Mouse (Mus musculus) thymus, adult 18-20 months (tissue): ENCODE results near the gene Ndufa4.
"Not testable (repeated sequence)": the region's sequence is repeated elsewhere in the genome, so short reads cannot be mapped to it uniquely, and the experiment has no call there.

Source experiments
- DNase-seq, 2 experiments: peaks; one replicate each; pipeline ENCODE4 v3.0.0; 2022; ENCODE audit warnings: mixed read lengths in 2 of 2

The Ndufa4 gene

GRCm38 (mm10) chr6:11907269-11908032 is at the start of gene Ndufa4, which contains the start of gene Phf14:
Ndufa4 (minus strand) TSS chr6:11907497.
Phf14 (plus strand) TSS chr6:11907809.
- DNase-seq, result peak; percentile 76 to 81

GRCm38 (mm10) chr6:11948100-11948499 is 40.8 kb upstream of the Ndufa4 start:
- DNase-seq, result no peak

GRCm38 (mm10) chr6:11942089-11942488 is 34.8 kb upstream of the Ndufa4 start:
- no peak for DNase-seq

- DNase-seq, result no peak
Measured at GRCm38 (mm10) chr6:11940895-11941294, 33.6 kb upstream of the Ndufa4 start.

GRCm38 (mm10) chr6:11933403-11933802 is 26.1 kb upstream of the Ndufa4 start:
- DNase-seq, result no peak

- DNase-seq, result no peak
Measured at GRCm38 (mm10) chr6:11927485-11927884, 20.2 kb upstream of the Ndufa4 start.

- peak; percentile 19 to 31 for DNase-seq
Measured at GRCm38 (mm10) chr6:11926082-11926595, 18.8 kb upstream of the Ndufa4 start.

GRCm38 (mm10) chr6:11925496-11926041 is 18.3 kb upstream of the Ndufa4 start:
- peak; percentile 80 to 82 for DNase-seq

GRCm38 (mm10) chr6:11908170-11908569 is 873 bp upstream of the Ndufa4 start:
- no peak for DNase-seq

GRCm38 (mm10) chr6:11906890-11907268 is 418 bp downstream of the Ndufa4 start:
- no peak for DNase-seq

GRCm38 (mm10) chr6:11900809-11901310 is 6.4 kb downstream of the Ndufa4 start:
- no peak for DNase-seq

- not testable (repeated sequence) for DNase-seq
Measured at GRCm38 (mm10) chr6:11875364-11875763, 31.9 kb downstream of the Ndufa4 start.
